Mouse (Mus musculus) liver, postnatal 0 days (tissue): Measurements from ENCODE around the gene Rhoa.

Experiments
- CTCF ChIP-seq: sonication (generic); IDR thresholded peaks from 2 replicates; pipeline ENCODE4 v1.5.1; 2016; ENCODE audit warnings: antibody characterized with exemption, low read depth
- EP300 ChIP-seq: IDR thresholded peaks from 2 replicates; pipeline ENCODE4 v1.6.1; 2016; ENCODE audit warnings: antibody characterized with exemption, low read depth, mild to moderate bottlenecking

GRCm38 (mm10) chr9:108325811-108326210, 19.9 kb downstream of the Rhoa start:
- no peak for TF ChIP-seq CTCF
- TF ChIP-seq EP300, result no peak
